ENCODE assay signal across 34 mouse cellular contexts in genomic region chr15:22535828-22536227, GRCm38 (mm10). TPM values are rescaled to one million over a fixed set of nuclear protein-coding genes. Genes with fewer than 3 reads are reported as not detected.
"Had no signal": no experiment of that assay in that cellular context is flagged by ENCODE, and none has a peak within 500 bp of the region (broad histone marks: within the 10 kb centered on the region; RNA-seq: fewer than 3 reads in every experiment).

No protein-coding gene starts in this region.

- DNase-seq: gastrocnemius, postnatal 14 days; gastrocnemius, postnatal 36 days; heart, adult 11 months; heart, adult 2 months; heart, postnatal 10 days; heart, postnatal 4 days; kidney, adult 11 months; kidney, adult 2 months; kidney, adult 9 months; kidney, postnatal 14 days; kidney, postnatal 36 days; layer of hippocampus, adult 9-11 months; layer of hippocampus, postnatal 36 days; liver; liver, embryonic 13.5 days; liver, postnatal 0 days had no signal

- H3K4me2 ChIP-seq: heart, embryonic 12.5 days; hindbrain, embryonic 12.5 days; hindbrain, embryonic 14.5 days; intestine, embryonic 15.5 days; kidney, embryonic 15.5 days; limb, embryonic 12.5 days; liver, embryonic 11.5 days; liver, embryonic 13.5 days; liver, embryonic 15.5 days had no signal

- H3K36me3 ChIP-seq: heart, embryonic 10.5 days; heart, embryonic 12.5 days; hindbrain, embryonic 10.5 days; hindbrain, embryonic 12.5 days; intestine, embryonic 15.5 days; kidney, embryonic 15.5 days; limb, embryonic 10.5 days; limb, embryonic 12.5 days; liver, embryonic 13.5 days; liver, embryonic 15.5 days had no signal

- H3K27me3 ChIP-seq: heart, embryonic 12.5 days; hindbrain, embryonic 12.5 days; intestine, embryonic 15.5 days; kidney, embryonic 15.5 days; limb, embryonic 12.5 days; liver, embryonic 13.5 days; liver, embryonic 15.5 days had no signal

- H3K4me1 ChIP-seq: heart, embryonic 10.5 days; heart, embryonic 12.5 days; hindbrain, embryonic 10.5 days; hindbrain, embryonic 12.5 days; intestine, embryonic 15.5 days; kidney, embryonic 15.5 days; limb, embryonic 10.5 days; limb, embryonic 12.5 days; liver, embryonic 13.5 days; liver, embryonic 15.5 days had no signal

- ATAC-seq: hindbrain, embryonic 16.5 days; inflammation-experienced regulatory T-cells, adult 6 months; intestine, embryonic 15.5 days; liver, postnatal 0 days had no signal

- H3K4me3 ChIP-seq: heart, adult 2 months; heart, embryonic 10.5 days; heart, embryonic 12.5 days; hindbrain, embryonic 10.5 days; hindbrain, embryonic 12.5 days; intestine, embryonic 15.5 days; kidney, embryonic 15.5 days; limb, embryonic 10.5 days; limb, embryonic 12.5 days; liver, embryonic 13.5 days; liver, embryonic 15.5 days had no signal

- H3K9me3 ChIP-seq: heart, embryonic 10.5 days; heart, embryonic 12.5 days; hindbrain, embryonic 10.5 days; hindbrain, embryonic 12.5 days; intestine, embryonic 15.5 days; kidney, embryonic 15.5 days; limb, embryonic 10.5 days; limb, embryonic 12.5 days; liver, embryonic 13.5 days; liver, embryonic 15.5 days had no signal

- H3K27ac ChIP-seq: heart, adult 2 months; heart, embryonic 10.5 days; hindbrain, embryonic 10.5 days; hindbrain, embryonic 12.5 days; hindbrain, embryonic 14.5 days; intestine, embryonic 15.5 days; kidney, embryonic 15.5 days; kidney, postnatal 0 days; limb, embryonic 10.5 days; limb, embryonic 12.5 days; liver, embryonic 13.5 days; liver, embryonic 15.5 days had no signal

- H3K9ac ChIP-seq: heart, embryonic 12.5 days; hindbrain, embryonic 12.5 days; hindbrain, embryonic 14.5 days; intestine, embryonic 15.5 days; kidney, embryonic 15.5 days; limb, embryonic 12.5 days; liver, embryonic 13.5 days; liver, embryonic 15.5 days; liver, postnatal 0 days had no signal

RNA-seq across cellular contexts. Expression of gene Cdh18, which starts 13.0 kb away (rescaled TPM):
- total RNA-seq: gastrocnemius, adult 18-20 months; gastrocnemius, adult 8-10 months; gastrocnemius, postnatal 36 days; heart, adult 2 months; heart, postnatal 25 days had no signal
- polyA plus RNA-seq: gonadal fat pad, adult 2 months; inflammation-experienced regulatory T-cells, adult 6 months; kidney, adult 2 months; liver, embryonic 15.5 days; liver, postnatal 0 days had no signal
